Comparison of ENCODE assay signal across 11 mouse cellular contexts in genomic region chr3:34197163-34197455, GRCm38 (mm10).
DNase-seq lines count a peak whose midpoint lies in the region; ATAC-seq and TF ChIP-seq lines count a peak whose summit lies in the region.
"Had no signal": no experiment of that assay in that cellular context is flagged by ENCODE, and none has a peak within 500 bp of the region (broad histone marks: within the 10 kb centered on the region; RNA-seq: fewer than 3 reads in every experiment).

No protein-coding gene starts in this region.

- peak overlapping the region; percentile 35 for H3K9ac ChIP-seq in forebrain, embryonic 15.5 days (replicated peaks)
- H3K9ac ChIP-seq in midbrain, embryonic 12.5 days (replicated peaks), result no peak overlapping the region
- H3K9ac ChIP-seq: liver, postnatal 0 days had no signal

- peaks cover 3% of the 10 kb centered on the region for H3K4me1 ChIP-seq in testis, adult 2 months (ENCODE audit: control insufficient read depth, insufficient read depth, low read length)
- peaks cover 27% of the 10 kb centered on the region for H3K4me1 ChIP-seq in forebrain, embryonic 15.5 days
- H3K4me1 ChIP-seq in midbrain, embryonic 12.5 days, result peaks cover 25% of the 10 kb centered on the region

- no peak for DNase-seq in testis, postnatal 14 days (ENCODE audit: low spot score)
- no peak for DNase-seq in cerebellum, postnatal 10 days
- no peak for DNase-seq in frontal cortex, postnatal 10 days (ENCODE audit: low spot score in 2 of 2)
- no peak for DNase-seq in B cell, adult 2 months
- DNase-seq: cerebellum, adult 11 months; kidney, adult 18-20 months; liver, postnatal 0 days; thymus, postnatal 36 days had no signal

- H3K4me3 ChIP-seq in testis, adult 2 months (ENCODE audit: control insufficient read depth, low read depth, low read length), result peak overlapping the region; percentile 9; the same call in 1 of the 2 replicates
- peak overlapping the region; percentile 36 for H3K4me3 ChIP-seq in forebrain, embryonic 15.5 days
- peak overlapping the region; percentile 8; the same call in 1 of the 2 replicates for H3K4me3 ChIP-seq in midbrain, embryonic 12.5 days

- TF ChIP-seq POLR2A in testis, adult 2 months (IDR thresholded peaks at IDR 0.05; ENCODE audit: control insufficient read depth, low read depth, low read length), result no peak

- peak overlapping the region; percentile 43 for H3K4me2 ChIP-seq in forebrain, embryonic 15.5 days (replicated peaks)
- H3K4me2 ChIP-seq in midbrain, embryonic 12.5 days (replicated peaks), result peak overlapping the region; percentile 37

- no peak overlapping the region for H3K27ac ChIP-seq in testis, adult 2 months (ENCODE audit: control insufficient read depth, insufficient read depth, low read depth, low read length)
- peak overlapping the region; percentile 82 for H3K27ac ChIP-seq in forebrain, embryonic 15.5 days (replicated peaks)
- peak overlapping the region; percentile 36; the same call in 1 of the 2 replicates for H3K27ac ChIP-seq in midbrain, embryonic 12.5 days (replicated peaks)

- ATAC-seq in forebrain, embryonic 15.5 days (replicated peaks), result no peak
- ATAC-seq in midbrain, embryonic 12.5 days (ENCODE audit: low FRiP score, low read depth), result no peak
- ATAC-seq: liver, postnatal 0 days had no signal

- H3K27me3 ChIP-seq in testis, adult 2 months (ENCODE audit: control insufficient read depth, insufficient read depth, low read length), result no peaks in the 10 kb centered on the region
- H3K27me3 ChIP-seq in forebrain, embryonic 15.5 days, result no peaks in the 10 kb centered on the region; the same call in 1 of the 2 replicates
- H3K27me3 ChIP-seq in midbrain, embryonic 12.5 days, result peaks cover 30% of the 10 kb centered on the region; the same call in 1 of the 2 replicates

- H3K9me3 ChIP-seq in forebrain, embryonic 15.5 days, result no peaks in the 10 kb centered on the region
- no peaks in the 10 kb centered on the region for H3K9me3 ChIP-seq in midbrain, embryonic 12.5 days

- H3K36me3 ChIP-seq in testis, adult 2 months (ENCODE audit: control insufficient read depth, insufficient read depth, low read length), result no peaks in the 10 kb centered on the region
- H3K36me3 ChIP-seq in forebrain, embryonic 15.5 days, result no peaks in the 10 kb centered on the region
- H3K36me3 ChIP-seq in midbrain, embryonic 12.5 days, result no peaks in the 10 kb centered on the region

- TF ChIP-seq CTCF in testis, adult 2 months (IDR thresholded peaks at IDR 0.05; ENCODE audit: control insufficient read depth, insufficient read depth, insufficient replicate concordance, low read depth, low read length), result no peak

- WGBS in forebrain, embryonic 15.5 days, result 17% methylated on average over 10 of the region's 10 CpGs
- 20% methylated on average over 10 of the region's 10 CpGs for WGBS in midbrain, embryonic 12.5 days
